Mouse (Mus musculus) stomach, postnatal 0 days (tissue): ENCODE measurements around the gene Allc.

Source experiments
- CTCF ChIP-seq: IDR thresholded peaks from 2 replicates; pipeline ENCODE4 v1.5.1; 2016; ENCODE audit warnings: antibody characterized with exemption, low read depth, mild to moderate bottlenecking, moderate library complexity
- EP300 ChIP-seq: optimal IDR thresholded peaks from 2 replicates; pipeline ENCODE3; 2016; ENCODE audit warnings: antibody characterized with exemption

DNA sequence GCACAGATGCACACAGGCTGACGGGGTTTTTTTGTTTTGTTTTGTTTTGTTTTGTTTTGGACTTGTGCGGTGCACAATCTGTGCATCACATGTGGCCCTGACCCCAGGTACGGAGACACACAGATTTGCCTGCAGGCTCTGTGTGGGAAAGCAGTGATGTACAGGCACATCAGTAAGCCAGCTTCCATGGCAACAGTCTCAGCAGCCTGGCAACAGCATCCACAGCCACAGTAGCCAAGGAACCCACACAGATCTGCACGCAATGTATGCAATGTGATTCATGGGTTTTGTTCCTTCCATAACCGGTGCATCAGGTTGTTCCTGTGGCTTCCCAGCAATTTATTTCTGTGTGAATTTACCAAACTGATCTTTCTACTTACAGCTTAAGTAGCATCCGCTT, 5.6 kb upstream of the Allc start:
- TF ChIP-seq CTCF (no peak), EP300 (no peak)
